Mouse (Mus musculus): ENCODE measurements at regions not wholly inside any gene's neighbourhood (a gene's known extent, or its start where the extent isn't known, plus 50 kb on each side); places are given as distances from the start of the nearest gene placed in this dataset.

- Histone ChIP-seq H3K27me3 (ENCODE audit: insufficient read depth, low read length) (no peaks in the 10 kb centered on the region), H3K4me2 (ENCODE audit: low read depth) (no peak overlapping the region), H3K4me1 (ENCODE audit: insufficient read depth) (no peaks in the 10 kb centered on the region), H3K9me3 (ENCODE audit: low read length) (no peaks in the 10 kb centered on the region), H3K9ac (no peak overlapping the region), H3K27ac (ENCODE audit: low read depth, low read length) (no peak overlapping the region), H3K36me3 (ENCODE audit: insufficient read depth) (no peaks in the 10 kb centered on the region), H3K4me3 (ENCODE audit: low read depth, low read length) (no peak overlapping the region)
- 80% methylated on average over 4 of the region's 4 CpGs for WGBS
- ATAC-seq (no peak), DNase-seq (no peak)
- no peak for TF ChIP-seq CTCF (IDR thresholded peaks at IDR 0.05; ENCODE audit: low read depth)
Observed at GRCm38 (mm10) chr2:79523441-79523840, 66.9 kb upstream of the Cerkl start.

GRCm38 (mm10) chr2:79527529-79527928 is 70.9 kb upstream of the Cerkl start:
- WGBS: 20% methylated on average over 5 of the region's 5 CpGs
- no peaks in the 10 kb centered on the region for H3K9me3 ChIP-seq (ENCODE audit: low read length)
- no peaks in the 10 kb centered on the region for H3K36me3 ChIP-seq (ENCODE audit: insufficient read depth)
- H3K4me2 ChIP-seq (ENCODE audit: low read depth): no peak overlapping the region
- no peak overlapping the region for H3K27ac ChIP-seq (ENCODE audit: low read depth, low read length)
- no peak overlapping the region for H3K4me3 ChIP-seq (ENCODE audit: low read depth, low read length)
- ATAC-seq: no peak
- DNase-seq: no peak
- H3K9ac ChIP-seq: no peak overlapping the region
- no peaks in the 10 kb centered on the region for H3K27me3 ChIP-seq (ENCODE audit: insufficient read depth, low read length)
- TF ChIP-seq CTCF (IDR thresholded peaks at IDR 0.05; ENCODE audit: low read depth): no peak
- no peaks in the 10 kb centered on the region for H3K4me1 ChIP-seq (ENCODE audit: insufficient read depth)

- ATAC-seq (peak; percentile 14; the same call in 1 of the 2 replicates), DNase-seq (no peak)
- Histone ChIP-seq H3K4me1 (ENCODE audit: insufficient read depth) (no peaks in the 10 kb centered on the region), H3K4me2 (ENCODE audit: low read depth) (no peak overlapping the region), H3K9ac (no peak overlapping the region), H3K27me3 (ENCODE audit: insufficient read depth, low read length) (no peaks in the 10 kb centered on the region), H3K36me3 (ENCODE audit: insufficient read depth) (no peaks in the 10 kb centered on the region), H3K4me3 (ENCODE audit: low read depth, low read length) (no peak overlapping the region), H3K9me3 (ENCODE audit: low read length) (no peaks in the 10 kb centered on the region), H3K27ac (ENCODE audit: low read depth, low read length) (no peak overlapping the region)
- no peak for TF ChIP-seq CTCF (IDR thresholded peaks at IDR 0.05; ENCODE audit: low read depth)
- 46% methylated on average over 18 of the region's 18 CpGs for WGBS
Observed at GRCm38 (mm10) chr2:79528347-79528990, 71.9 kb upstream of the Cerkl start.

GRCm38 (mm10) chr2:79529185-79529584 is 72.6 kb upstream of the Cerkl start:
- Histone ChIP-seq H3K36me3 (ENCODE audit: insufficient read depth) (no peaks in the 10 kb centered on the region), H3K4me1 (ENCODE audit: insufficient read depth) (no peaks in the 10 kb centered on the region), H3K27ac (ENCODE audit: low read depth, low read length) (no peak overlapping the region), H3K9ac (no peak overlapping the region), H3K9me3 (ENCODE audit: low read length) (no peaks in the 10 kb centered on the region), H3K27me3 (ENCODE audit: insufficient read depth, low read length) (no peaks in the 10 kb centered on the region), H3K4me3 (ENCODE audit: low read depth, low read length) (no peak overlapping the region), H3K4me2 (ENCODE audit: low read depth) (no peak overlapping the region)
- no peak for TF ChIP-seq CTCF (IDR thresholded peaks at IDR 0.05; ENCODE audit: low read depth)
- no peak; the same call in 1 of the 2 replicates for ATAC-seq
- DNase-seq: no peak
- WGBS: 23% methylated on average over 2 of the region's 2 CpGs

- no peak for TF ChIP-seq CTCF (IDR thresholded peaks at IDR 0.05; ENCODE audit: low read depth)
- no peaks in the 10 kb centered on the region for H3K36me3 ChIP-seq (ENCODE audit: insufficient read depth)
- WGBS: 53% methylated on average over 3 of the region's 3 CpGs
Observed at GRCm38 (mm10) chr2:79532610-79533160, 76.1 kb upstream of the Cerkl start.

GRCm38 (mm10) chr2:79537126-79537875 is 80.7 kb upstream of the Cerkl start:
- peak; percentile 73; the same call in 1 of the 2 replicates for ATAC-seq
- peak; percentile 54 for DNase-seq
- Histone ChIP-seq H3K4me2 (ENCODE audit: low read depth) (no peak overlapping the region), H3K27me3 (ENCODE audit: insufficient read depth, low read length) (no peaks in the 10 kb centered on the region), H3K4me3 (ENCODE audit: low read depth, low read length) (no peak overlapping the region), H3K9me3 (ENCODE audit: low read length) (no peaks in the 10 kb centered on the region), H3K27ac (ENCODE audit: low read depth, low read length) (no peak overlapping the region), H3K36me3 (ENCODE audit: insufficient read depth) (no peaks in the 10 kb centered on the region), H3K4me1 (ENCODE audit: insufficient read depth) (no peaks in the 10 kb centered on the region), H3K9ac (no peak overlapping the region)
- TF ChIP-seq CTCF (IDR thresholded peaks at IDR 0.05; ENCODE audit: low read depth): no peak
- whole genome bisulfite sequencing: 54% methylated on average over 5 of the region's 5 CpGs

More at GRCm38 (mm10) chr2:79532610-79533160, 76.1 kb upstream of the Cerkl start:
- no peaks in the 10 kb centered on the region for H3K9me3 ChIP-seq (ENCODE audit: low read length)
- H3K4me3 ChIP-seq (ENCODE audit: low read depth, low read length): no peak overlapping the region
- H3K9ac ChIP-seq: no peak overlapping the region
- DNase-seq (no peak), ATAC-seq (no peak)
- no peak overlapping the region for H3K27ac ChIP-seq (ENCODE audit: low read depth, low read length)
- H3K27me3 ChIP-seq (ENCODE audit: insufficient read depth, low read length): no peaks in the 10 kb centered on the region
- H3K4me1 ChIP-seq (ENCODE audit: insufficient read depth): no peaks in the 10 kb centered on the region
- H3K4me2 ChIP-seq (ENCODE audit: low read depth): no peak overlapping the region

- Histone ChIP-seq H3K27ac (ENCODE audit: low read depth, low read length) (no peak overlapping the region), H3K9ac (no peak overlapping the region), H3K27me3 (ENCODE audit: insufficient read depth, low read length) (no peaks in the 10 kb centered on the region), H3K36me3 (ENCODE audit: insufficient read depth) (no peaks in the 10 kb centered on the region), H3K4me2 (ENCODE audit: low read depth) (no peak overlapping the region), H3K4me1 (ENCODE audit: insufficient read depth) (no peaks in the 10 kb centered on the region), H3K9me3 (ENCODE audit: low read length) (no peaks in the 10 kb centered on the region), H3K4me3 (ENCODE audit: low read depth, low read length) (no peak overlapping the region)
- DNase-seq (no peak), ATAC-seq (no peak)
- TF ChIP-seq CTCF (IDR thresholded peaks at IDR 0.05; ENCODE audit: low read depth): no peak
- WGBS: 72% methylated on average over 8 of the region's 8 CpGs
Observed at GRCm38 (mm10) chr2:79540384-79540783, 83.8 kb upstream of the Cerkl start.

Measured in forebrain, postnatal 0 days (tissue).